Mouse (Mus musculus): Measurements from ENCODE around the gene Mrpl20.

GRCm38 (mm10) chr4:155771706-155772105, 31.0 kb upstream of the Mrpl20 start:
- no peak for TF ChIP-seq CTCF (conservative IDR thresholded peaks at IDR 0.05; ENCODE audit: low read length)
- no peak for TF ChIP-seq POU5F1 (IDR thresholded peaks at IDR 0.05; ENCODE audit: borderline replicate concordance, low read length)
- TF ChIP-seq NANOG (IDR thresholded peaks at IDR 0.05; ENCODE audit: borderline replicate concordance, low read length): no peak

Measured in E14TG2a.4 (cell line).